8 mouse cellular contexts compared by ENCODE assay signal in genomic region chr4:139598950-139599518, GRCm38 (mm10). TPM values are rescaled to one million over a fixed set of nuclear protein-coding genes. Genes with fewer than 3 reads are reported as not detected.
DNase-seq lines count a peak whose midpoint lies in the region; ATAC-seq and TF ChIP-seq lines count a peak whose summit lies in the region.

No protein-coding gene starts in this region.

- WGBS in hindbrain, embryonic 12.5 days = 2% methylated on average over 12 of the region's 12 CpGs

- ATAC-seq in hindbrain, embryonic 12.5 days (ENCODE audit: low FRiP score) = peak; percentile 39

- no peaks in the 10 kb centered on the region for H3K27me3 ChIP-seq in hindbrain, embryonic 12.5 days
- peaks cover 72% of the 10 kb centered on the region for H3K27me3 ChIP-seq in megakaryocyte, embryonic 14.5 days (replicated peaks)

- in situ Hi-C loops in ES-E14 (cut with MboI; ENCODE audit: low sequenced_read_pairs in 2 of 2, unreplicated experiment in 2 of 2) = no loop called here

- peak overlapping the region; percentile 73; the same call in 1 of the 2 replicates for H3K9ac ChIP-seq in ES-E14 (ENCODE audit: insufficient read depth, low read depth, low read length, poor library complexity, severe bottlenecking)
- H3K9ac ChIP-seq in hindbrain, embryonic 12.5 days = peak overlapping the region; percentile 36; the same call in 1 of the 2 replicates

- H3K27ac ChIP-seq in ES-E14 (ENCODE audit: insufficient read depth, low read depth, low read length, poor library complexity, severe bottlenecking) = peak overlapping the region; percentile 95
- peak overlapping the region; percentile 88 for H3K27ac ChIP-seq in brown adipose tissue, adult 24 weeks (replicated peaks; ENCODE audit: low read depth, low read length)
- H3K27ac ChIP-seq in hindbrain, embryonic 12.5 days = peak overlapping the region; percentile 84

- intact Hi-C loops in left cerebral cortex, postnatal 10 days (cut with DNase I) = no loop called here

- peak overlapping the region; percentile 45 for H3K4me2 ChIP-seq in hindbrain, embryonic 12.5 days (replicated peaks)

- DNase-seq in ES-E14 (ENCODE audit: low read depth, low spot score) = peak; percentile 88
- peak; percentile 37 to 56 for DNase-seq in frontal cortex, postnatal 25 days (ENCODE audit: low spot score in 2 of 2)
- peak; percentile 66 to 95 for DNase-seq in left cerebral cortex, postnatal 10 days (ENCODE audit: extremely low spot score in 1 of 2, low spot score in 2 of 2)
- DNase-seq in right cerebral cortex, postnatal 14 days = peak; percentile 83
- DNase-seq in yolk sac, embryonic 10.5 days (ENCODE audit: low spot score) = peak; percentile 95

- H3K4me1 ChIP-seq in ES-E14 (ENCODE audit: control insufficient read depth in 2 of 2, insufficient read depth in 2 of 2, low read length in 2 of 2, poor library complexity in 1 of 2) = peaks cover 22 to 64% of the 10 kb centered on the region in 2 experiments
- peaks cover 77% of the 10 kb centered on the region for H3K4me1 ChIP-seq in brown adipose tissue, adult 24 weeks (ENCODE audit: control insufficient read depth, insufficient read depth, insufficient read length, low read length)
- H3K4me1 ChIP-seq in hindbrain, embryonic 12.5 days = peaks cover 77% of the 10 kb centered on the region
- H3K4me1 ChIP-seq in megakaryocyte, embryonic 14.5 days = peaks cover 68% of the 10 kb centered on the region

- no peaks in the 10 kb centered on the region for H3K9me3 ChIP-seq in ES-E14 (ENCODE audit: control insufficient read depth, insufficient read depth, low read depth, low read length)
- H3K9me3 ChIP-seq in hindbrain, embryonic 12.5 days (replicated peaks) = no peaks in the 10 kb centered on the region
- no peaks in the 10 kb centered on the region for H3K9me3 ChIP-seq in megakaryocyte, embryonic 14.5 days

- H3K36me3 ChIP-seq in ES-E14 (ENCODE audit: control insufficient read depth, insufficient read depth, low read length, poor library complexity, severe bottlenecking) = no peaks in the 10 kb centered on the region
- no peaks in the 10 kb centered on the region for H3K36me3 ChIP-seq in hindbrain, embryonic 12.5 days
- no peaks in the 10 kb centered on the region for H3K36me3 ChIP-seq in megakaryocyte, embryonic 14.5 days (replicated peaks; ENCODE audit: low read length)

- H3K4me3 ChIP-seq in ES-E14 (ENCODE audit: insufficient read depth in 1 of 2, low read depth in 1 of 2, low read length in 2 of 2, poor library complexity in 1 of 2, severe bottlenecking in 1 of 2) = peak overlapping the region; percentile 37 to 53
- H3K4me3 ChIP-seq in brown adipose tissue, adult 24 weeks (ENCODE audit: insufficient read depth, low read depth, low read length) = peak overlapping the region; percentile 30
- no peak overlapping the region for H3K4me3 ChIP-seq in hindbrain, embryonic 12.5 days
- H3K4me3 ChIP-seq in megakaryocyte, embryonic 14.5 days (replicated peaks) = peak overlapping the region; percentile 89

TF ChIP-seq in ES-E14, 5 proteins besides CTCF, POLR2A, EP300 and RAD21:
- TF ChIP-seq ZNF384 (IDR thresholded peaks at IDR 0.05; ENCODE audit: low read depth, low read length) = no peak
- TF ChIP-seq CHD2 (IDR thresholded peaks at IDR 0.05; ENCODE audit: low read depth, low read length) = peak; percentile 54; the same call in 1 of the 2 replicates
- no peak for TF ChIP-seq ZC3H11A (IDR thresholded peaks at IDR 0.05; ENCODE audit: borderline replicate concordance, low read depth, low read length)

RNA-seq across cellular contexts. Expression of gene Gm21969, which starts 4.0 kb away (rescaled TPM):
- total RNA-seq in ES-E14 (2012; rRNA removed) = 0.09 and 0.16 TPM in 2 replicates
- not detected in 2 replicates for polyA plus RNA-seq in brown adipose tissue, adult 24 weeks (2012; ENCODE audit: insufficient read depth, insufficient read length, missing spikeins)
- polyA plus RNA-seq in hindbrain, embryonic 12.5 days (2016; fragmentation: Nextera tagmentation; extraction: Ambion mirVana) = not detected in 2 replicates
- total RNA-seq in left cerebral cortex, postnatal 10 days (2021) = not detected
- 0.03 TPM in 1 of 2 replicates, not detected in the other for polyA plus RNA-seq in megakaryocyte, embryonic 14.5 days (2012; ENCODE audit: insufficient read depth, low replicate concordance)

RNA-seq across cellular contexts. Expression of gene Aldh4a1, which starts 23.6 kb away (rescaled TPM):
- total RNA-seq in ES-E14 (2012; rRNA removed) = 63.5 and 84.0 TPM in 2 replicates
- 72.9 and 74.8 TPM in 2 replicates for polyA plus RNA-seq in brown adipose tissue, adult 24 weeks (2012; ENCODE audit: insufficient read depth, insufficient read length, missing spikeins)
- 20.6 and 21.4 TPM in 2 replicates for polyA plus RNA-seq in hindbrain, embryonic 12.5 days (2016; fragmentation: Nextera tagmentation; extraction: Ambion mirVana)
- total RNA-seq in left cerebral cortex, postnatal 10 days (2021) = 10 to 100 TPM; 18.4 to 19.1 TPM
- polyA plus RNA-seq in megakaryocyte, embryonic 14.5 days (2012; ENCODE audit: insufficient read depth, low replicate concordance) = 12.3 and 18.6 TPM in 2 replicates

RNA-seq across cellular contexts. Expression of gene Tas1r2, which starts 54.3 kb away (rescaled TPM):
- total RNA-seq in ES-E14 (2012; rRNA removed) = 0.09 TPM in 1 of 2 replicates, not detected in the other
- not detected in 2 replicates for polyA plus RNA-seq in brown adipose tissue, adult 24 weeks (2012; ENCODE audit: insufficient read depth, insufficient read length, missing spikeins)
- polyA plus RNA-seq in hindbrain, embryonic 12.5 days (2016; fragmentation: Nextera tagmentation; extraction: Ambion mirVana) = not detected in 2 replicates
- not detected for total RNA-seq in left cerebral cortex, postnatal 10 days (2021)
- polyA plus RNA-seq in megakaryocyte, embryonic 14.5 days (2012; ENCODE audit: insufficient read depth, low replicate concordance) = 0.48 TPM in 1 of 2 replicates, not detected in the other
